ENCODE assay signal across 23 mouse cellular contexts in the genomic region with DNA sequence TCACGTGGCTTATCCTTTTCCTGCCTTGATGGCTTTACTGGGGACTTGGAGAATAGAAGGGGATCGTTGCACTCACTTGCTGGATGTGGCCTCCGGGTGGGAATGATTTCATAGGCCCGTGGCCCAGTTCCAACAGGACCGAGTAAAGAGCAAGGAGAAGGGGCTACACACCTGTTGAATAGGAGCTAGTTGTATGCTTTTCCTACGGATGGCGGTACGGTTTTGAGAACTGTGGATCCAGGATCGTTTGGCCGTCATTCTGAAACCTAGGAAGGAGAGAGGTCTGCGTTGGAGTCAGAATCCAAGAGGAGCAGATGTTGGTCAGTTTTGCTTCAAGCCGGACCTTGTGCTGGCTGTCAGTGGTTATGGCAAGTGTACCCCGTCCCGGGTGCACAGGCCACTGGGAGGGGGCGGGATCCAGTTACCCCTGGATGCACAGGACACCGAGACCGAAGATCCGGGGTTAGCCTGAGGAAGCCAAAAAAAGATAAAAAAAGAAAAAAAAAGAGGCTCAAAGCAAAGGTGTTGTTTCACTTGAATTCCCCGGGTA. TPM values are rescaled to one million over a fixed set of nuclear protein-coding genes. Genes with fewer than 3 reads are reported as not detected.
DNase-seq lines count a peak whose midpoint lies in the region; ATAC-seq and TF ChIP-seq lines count a peak whose summit lies in the region.
"Had no signal": no experiment of that assay in that cellular context is flagged by ENCODE, and none has a peak within 500 bp of the region (broad histone marks: within the 10 kb centered on the region; RNA-seq: fewer than 3 reads in every experiment).

No protein-coding gene starts in this region.

- no peaks in the 10 kb centered on the region for H3K9me3 ChIP-seq in hindbrain, embryonic 11.5 days (ENCODE audit: control insufficient read depth, low read length)
- H3K9me3 ChIP-seq: forebrain, embryonic 10.5 days; forebrain, embryonic 13.5 days; hindbrain, embryonic 10.5 days had no signal

- WGBS in cerebellum, adult 2 months: 51% methylated on average over 19 of the region's 19 CpGs
- 93% methylated on average over 19 of the region's 19 CpGs for WGBS in hindbrain, embryonic 11.5 days

- H3K27me3 ChIP-seq in cerebellum, adult 2 months (ENCODE audit: control insufficient read depth, insufficient read depth, low read length): no peaks in the 10 kb centered on the region
- peaks cover 9% of the 10 kb centered on the region for H3K27me3 ChIP-seq in hindbrain, embryonic 11.5 days (ENCODE audit: control insufficient read depth, insufficient read depth, low read length)

- TF ChIP-seq CTCF in cerebellum, adult 2 months (IDR thresholded peaks at IDR 0.05; ENCODE audit: borderline replicate concordance, insufficient read depth, low read depth, low read length): no peak

- ATAC-seq in cerebellum, adult (ENCODE audit: insufficient number of reproducible peaks, low FRiP score, low TSS enrichment): no peak
- ATAC-seq in hindbrain, embryonic 11.5 days (ENCODE audit: low FRiP score): no peak
- ATAC-seq: activated CD4-positive, CD25-positive, alpha-beta regulatory T cell, adult 4 months; forebrain, embryonic 13.5 days; forebrain, embryonic 16.5 days; hindbrain, postnatal 0 days; inflammation-experienced regulatory T-cells, adult 6 months; intestine, embryonic 16.5 days had no signal

- no peak overlapping the region for H3K9ac ChIP-seq in hindbrain, embryonic 11.5 days (ENCODE audit: low read depth, low read length)
- H3K9ac ChIP-seq: forebrain, embryonic 13.5 days; hindbrain, embryonic 14.5 days had no signal

- peaks cover 56% of the 10 kb centered on the region for H3K4me1 ChIP-seq in cerebellum, adult 2 months (ENCODE audit: control insufficient read depth, insufficient read depth, low read length)
- no peaks in the 10 kb centered on the region for H3K4me1 ChIP-seq in hindbrain, embryonic 11.5 days (replicated peaks; ENCODE audit: control insufficient read depth, insufficient read depth, low read length)

- H3K4me2 ChIP-seq in hindbrain, embryonic 11.5 days (replicated peaks; ENCODE audit: low read depth, low read length): no peak overlapping the region
- H3K4me2 ChIP-seq: forebrain, embryonic 13.5 days; heart, embryonic 11.5 days; hindbrain, embryonic 14.5 days had no signal

- H3K27ac ChIP-seq in cerebellum, adult 2 months (ENCODE audit: insufficient read depth, low read length): peak overlapping the region; percentile 33; the same call in 1 of the 2 replicates
- no peak overlapping the region for H3K27ac ChIP-seq in hindbrain, embryonic 11.5 days (ENCODE audit: low read depth, low read length)
- H3K27ac ChIP-seq: forebrain, embryonic 10.5 days; forebrain, embryonic 13.5 days; hindbrain, embryonic 10.5 days; hindbrain, embryonic 14.5 days; hindbrain, postnatal 0 days had no signal

- H3K36me3 ChIP-seq in hindbrain, embryonic 11.5 days (ENCODE audit: control insufficient read depth, insufficient read depth, low read length): no peaks in the 10 kb centered on the region

- peak; percentile 39 to 44 for DNase-seq in cerebellum, adult 2 months
- DNase-seq in cerebellum, adult 8-10 months: peak; percentile 49
- DNase-seq in cerebellum, adult 9-10 months: peak; percentile 75
- DNase-seq in hindbrain, embryonic 11.5 days (ENCODE audit: low spot score): no peak
- no peak for DNase-seq in layer of hippocampus, adult 11-12 months (ENCODE audit: low spot score)
- DNase-seq: adrenal gland, adult 8-10 months; adrenal gland, postnatal 25 days; gastrocnemius, postnatal 10 days; gastrocnemius, postnatal 36 days; kidney, adult 18-20 months had no signal

- no peak for TF ChIP-seq POLR2A in cerebellum, adult 2 months (IDR thresholded peaks at IDR 0.05; ENCODE audit: borderline replicate concordance, insufficient read depth, low read length)

- H3K4me3 ChIP-seq in cerebellum, adult 2 months (replicated peaks; ENCODE audit: insufficient read depth, low read depth, low read length): no peak overlapping the region
- H3K4me3 ChIP-seq in hindbrain, embryonic 11.5 days (ENCODE audit: low read depth, low read length): no peak overlapping the region
- H3K4me3 ChIP-seq: forebrain, embryonic 10.5 days; forebrain, embryonic 13.5 days; hindbrain, embryonic 10.5 days had no signal

RNA-seq across cellular contexts. Expression of a gene that starts 27.4 kb away (rescaled TPM):
- 84.7 and 97.2 TPM in 2 replicates for polyA plus RNA-seq in cerebellum, adult 2 months (2012; rRNA removed)
- 2.8 and 3.5 TPM in 2 replicates for polyA plus RNA-seq in hindbrain, embryonic 11.5 days (2014; fragmentation: Nextera tagmentation; extraction: Ambion mirVana)
- polyA plus RNA-seq: activated CD4-positive, CD25-positive, alpha-beta regulatory T cell, adult 4 months; inflammation-experienced regulatory T-cells, adult 6 months had no signal

RNA-seq across cellular contexts. Expression of a gene that starts 41.3 kb away (rescaled TPM):
- polyA plus RNA-seq in cerebellum, adult 2 months (2012; rRNA removed): 2.4 and 2.6 TPM in 2 replicates
- 0.39 and 0.76 TPM in 2 replicates for polyA plus RNA-seq in hindbrain, embryonic 11.5 days (2014; fragmentation: Nextera tagmentation; extraction: Ambion mirVana)
- polyA plus RNA-seq: activated CD4-positive, CD25-positive, alpha-beta regulatory T cell, adult 4 months; C2C12; embryonic facial prominence, embryonic 11.5 days; inflammation-experienced regulatory T-cells, adult 6 months had no signal

RNA-seq across cellular contexts. Expression of a gene that starts 49.6 kb away (rescaled TPM):
- 39.2 and 40.9 TPM in 2 replicates for polyA plus RNA-seq in cerebellum, adult 2 months (2012; rRNA removed)
- polyA plus RNA-seq in hindbrain, embryonic 11.5 days (2014; fragmentation: Nextera tagmentation; extraction: Ambion mirVana): 10.0 and 10.4 TPM in 2 replicates

Comparison
In these comparisons a context has a peak if more than half of its experiments do, and no peak if none do; other contexts are left out.
1. DNase-seq: peak in cerebellum, adult 2 months (2 of 2), cerebellum, adult 8-10 months (single experiment) and cerebellum, adult 9-10 months (single experiment); none in hindbrain, embryonic 11.5 days (single experiment) and layer of hippocampus, adult 11-12 months (single experiment).
2. RNA of a gene that starts 27.4 kb away (polyA plus RNA-seq): 84.7 to 97.2 TPM in cerebellum, adult 2 months; 2.8 to 3.5 TPM in hindbrain, embryonic 11.5 days; every median in the first group is over 10 times any median in the second.